Mouse (Mus musculus): Measurements from ENCODE around the gene Unc13c.

DNA sequence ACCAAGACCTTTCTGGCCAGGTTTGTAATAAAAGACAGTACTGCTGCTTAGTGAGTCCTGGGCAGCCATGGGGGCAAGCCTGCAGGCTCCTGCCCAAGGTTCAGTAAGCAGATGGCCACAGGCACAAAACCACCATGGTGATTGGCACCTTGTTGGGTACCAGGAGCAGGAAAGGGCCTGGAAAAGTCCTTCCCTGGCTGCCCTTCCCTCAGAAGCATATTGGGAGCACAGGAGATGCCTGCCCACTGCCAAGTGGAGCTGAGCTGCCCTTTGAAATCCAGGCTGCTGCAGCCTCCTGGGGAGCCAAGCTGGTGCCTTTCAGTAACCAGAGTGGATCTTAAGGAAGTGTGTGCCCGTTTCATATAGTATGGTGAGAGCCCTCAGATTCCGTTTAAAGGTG is 41.5 kb downstream of the Unc13c start:
- TF ChIP-seq POLR2A (IDR thresholded peaks at IDR 0.05; ENCODE audit: extremely low read depth, insufficient read depth, low read length) (no peak), CTCF (IDR thresholded peaks at IDR 0.05; ENCODE audit: extremely low read depth, insufficient read depth, low read length) (no peak)

Data from cortical plate, adult 2 months (tissue).